Mouse (Mus musculus) forebrain, embryonic 14.5 days (tissue): ENCODE data around the gene Trmt6. TPM values are rescaled to one million over a fixed set of nuclear protein-coding genes. Genes with fewer than 3 reads are reported as not detected.

Source experiments
- ATAC-seq: fragments of 200-750 bp; cut with Nextera tagmentation; 2 replicates; pipeline ENCODE4 v1.8.0; 2017; ENCODE audit warnings: mild to moderate bottlenecking, moderate library complexity
- DNase-seq: peaks from one replicate; pipeline ENCODE4 v3.0.0-alpha.2; 2015; ENCODE audit warnings: low spot score
- H3K27ac ChIP-seq: fragments of 300-500 bp; sonication (generic); 2 replicates; pipeline ENCODE4 v1.5.1; 2014; ENCODE audit warnings: low read depth, mild to moderate bottlenecking, control low read depth, low read length, moderate library complexity
- H3K27me3 ChIP-seq: fragments of 300-500 bp; sonication (generic); replicated peaks from 2 replicates; pipeline ENCODE4 v1.6.1; 2014; ENCODE audit warnings: low read length, control low read depth, mixed read lengths; ENCODE audit not compliant: control insufficient read depth, insufficient read depth
- H3K36me3 ChIP-seq: fragments of 300-500 bp; sonication (generic); 2 replicates; pipeline ENCODE4 v1.6.1; 2014; ENCODE audit warnings: low read length, control low read depth; ENCODE audit not compliant: control insufficient read depth, insufficient read depth
- H3K4me1 ChIP-seq: fragments of 300-500 bp; sonication (generic); 2 replicates; pipeline ENCODE4 v1.6.1; 2014; ENCODE audit warnings: antibody characterized with exemption, low read length, control low read depth; ENCODE audit not compliant: control insufficient read depth, insufficient read depth
- H3K4me2 ChIP-seq: fragments of 300-500 bp; sonication (generic); 2 replicates; pipeline ENCODE4 v1.6.1; 2014; ENCODE audit warnings: mild to moderate bottlenecking, control low read depth, low read length
- H3K4me3 ChIP-seq: fragments of 300-500 bp; sonication (generic); 2 replicates; pipeline ENCODE4 v1.5.1; 2014; ENCODE audit warnings: low read depth, low read length, control low read depth
- H3K9ac ChIP-seq: fragments of 300-500 bp; sonication (generic); 2 replicates; pipeline ENCODE4 v1.6.1; 2014; ENCODE audit warnings: mild to moderate bottlenecking, low read length, control low read depth, moderate library complexity
- H3K9me3 ChIP-seq: fragments of 300-500 bp; sonication (generic); replicated peaks from 2 replicates; pipeline ENCODE4 v1.6.1; 2016; ENCODE audit warnings: low read length, control low read depth, mixed read lengths; ENCODE audit not compliant: control insufficient read depth
- WGBS: fragments of 180-500 bp; shearing (Covaris S2); extraction: QIAGEN DNeasy Blood & Tissue Kit; methylation state at CpG from one replicate; pipeline ENCODE4 v1.1.7; 2014; 5-methylcytosine and 5-hydroxymethylcytosine counted together
- polyA plus RNA-seq: library from polyadenylated mRNA; unstranded; fragments of >200 nt; fragmentation: Nextera tagmentation; extraction: Ambion mirVana; gene quantifications from 2 replicates; pipeline ENCODE4 v1.2.1, GENCODE M21; 2014

Gene Trmt6
- 24.0 and 29.7 TPM in 2 replicates for polyA plus RNA-seq

GRCm38 (mm10) chr2:132815608-132816314 is at the start of gene Trmt6, which contains the start of gene Mcm8:
TSS of gene Trmt6 (minus strand) at chr2:132816055.
TSS of gene Mcm8 (plus strand) at chr2:132816141.
- peak; percentile 100 for ATAC-seq
- Histone ChIP-seq H3K27ac (0 out of 2 replicates have a peak within 1 kb of the TSS, but pooled peaks have one; percentile 33), H3K4me3 (peak within 1 kb of the TSS; percentile 81), H3K36me3 (peaks cover 18% of the 10 kb centered on the region), H3K27me3 (no peaks in the 10 kb centered on the region), H3K9me3 (no peaks in the 10 kb centered on the region), H3K4me2 (peak within 1 kb of the TSS; percentile 71), H3K4me1 (peaks cover 11% of the 10 kb centered on the region; the same call in 1 of the 2 replicates), H3K9ac (peak within 1 kb of the TSS; percentile 72)
- under 1% methylated on average over 58 of the region's 59 CpGs for WGBS
- peak; percentile 99 for DNase-seq

- WGBS: 96% methylated on average over 2 of the region's 2 CpGs
- no peak for DNase-seq
- ATAC-seq: no peak
- no peak overlapping the region for H3K9ac ChIP-seq
- H3K9me3 ChIP-seq: no peaks in the 10 kb centered on the region
- H3K4me2 ChIP-seq: no peak overlapping the region
- H3K27me3 ChIP-seq: no peaks in the 10 kb centered on the region
- no peak overlapping the region for H3K4me3 ChIP-seq
- peaks cover 27% of the 10 kb centered on the region for H3K36me3 ChIP-seq
- H3K4me1 ChIP-seq: no peaks in the 10 kb centered on the region
- no peak overlapping the region for H3K27ac ChIP-seq
Measured at GRCm38 (mm10) chr2:132863325-132863724, 47.5 kb upstream of the Trmt6 start.

GRCm38 (mm10) chr2:132861456-132861855 is 45.6 kb upstream of the Trmt6 start:
- Histone ChIP-seq H3K4me1 (no peaks in the 10 kb centered on the region), H3K27me3 (no peaks in the 10 kb centered on the region), H3K4me3 (no peak overlapping the region), H3K4me2 (no peak overlapping the region), H3K9me3 (no peaks in the 10 kb centered on the region), H3K27ac (no peak overlapping the region), H3K36me3 (peaks cover 20% of the 10 kb centered on the region), H3K9ac (no peak overlapping the region)
- no peak for ATAC-seq
- WGBS: 88% methylated on average over 2 of the region's 2 CpGs
- no peak for DNase-seq

GRCm38 (mm10) chr2:132860435-132860834 is 44.6 kb upstream of the Trmt6 start:
- Histone ChIP-seq H3K27ac (no peak overlapping the region), H3K4me1 (no peaks in the 10 kb centered on the region), H3K27me3 (no peaks in the 10 kb centered on the region), H3K9me3 (no peaks in the 10 kb centered on the region), H3K4me2 (no peak overlapping the region), H3K9ac (no peak overlapping the region), H3K4me3 (no peak overlapping the region), H3K36me3 (peaks cover 13% of the 10 kb centered on the region)
- ATAC-seq: no peak
- no peak for DNase-seq

- H3K4me1 ChIP-seq: no peaks in the 10 kb centered on the region
- no peak for ATAC-seq
- no peak overlapping the region for H3K4me2 ChIP-seq
- H3K9ac ChIP-seq: no peak overlapping the region
- 74% methylated on average over 5 of the region's 5 CpGs for WGBS
- no peaks in the 10 kb centered on the region for H3K9me3 ChIP-seq
- H3K4me3 ChIP-seq: no peak overlapping the region
- H3K27me3 ChIP-seq: no peaks in the 10 kb centered on the region
- H3K27ac ChIP-seq: no peak overlapping the region
- no peak for DNase-seq
- peaks cover 15% of the 10 kb centered on the region for H3K36me3 ChIP-seq
Measured at GRCm38 (mm10) chr2:132856333-132856732, 40.5 kb upstream of the Trmt6 start.

- ATAC-seq (no peak), DNase-seq (no peak)
- H3K4me3 ChIP-seq: no peak overlapping the region
- no peak overlapping the region for H3K27ac ChIP-seq
- H3K4me2 ChIP-seq: no peak overlapping the region
- WGBS: 97% methylated on average over 1 of the region's 1 CpGs
- peaks cover 28% of the 10 kb centered on the region for H3K36me3 ChIP-seq
- H3K9me3 ChIP-seq: no peaks in the 10 kb centered on the region
- H3K27me3 ChIP-seq: no peaks in the 10 kb centered on the region
- no peak overlapping the region for H3K9ac ChIP-seq
- peaks cover 7% of the 10 kb centered on the region for H3K4me1 ChIP-seq
Measured at GRCm38 (mm10) chr2:132853051-132853450, 37.2 kb upstream of the Trmt6 start.

GRCm38 (mm10) chr2:132849141-132849540 is 33.3 kb upstream of the Trmt6 start:
- H3K36me3 ChIP-seq: peaks cover 26% of the 10 kb centered on the region
- no peak overlapping the region for H3K4me3 ChIP-seq
- H3K4me2 ChIP-seq: no peak overlapping the region
- DNase-seq (peak; percentile 52), ATAC-seq (no peak)
- H3K27ac ChIP-seq: no peak overlapping the region
- no peak overlapping the region for H3K9ac ChIP-seq
- 79% methylated on average over 6 of the region's 6 CpGs for WGBS
- peaks cover 14% of the 10 kb centered on the region for H3K4me1 ChIP-seq
- no peaks in the 10 kb centered on the region for H3K9me3 ChIP-seq
- H3K27me3 ChIP-seq: no peaks in the 10 kb centered on the region

- no peaks in the 10 kb centered on the region for H3K27me3 ChIP-seq
- H3K9ac ChIP-seq: no peak overlapping the region; the same call in 1 of the 2 replicates
- H3K4me1 ChIP-seq: peaks cover 14% of the 10 kb centered on the region
- no peak for ATAC-seq
- H3K4me3 ChIP-seq: no peak overlapping the region
- H3K27ac ChIP-seq: no peak overlapping the region
- H3K36me3 ChIP-seq: peaks cover 26% of the 10 kb centered on the region
- DNase-seq: no peak
- H3K4me2 ChIP-seq: peak overlapping the region; percentile 76
- H3K9me3 ChIP-seq: no peaks in the 10 kb centered on the region
- WGBS: 86% methylated on average over 4 of the region's 4 CpGs
Measured at GRCm38 (mm10) chr2:132848361-132848760, 32.5 kb upstream of the Trmt6 start.

GRCm38 (mm10) chr2:132847581-132847980 is 31.7 kb upstream of the Trmt6 start:
- DNase-seq: no peak
- Histone ChIP-seq H3K9me3 (no peaks in the 10 kb centered on the region), H3K36me3 (peaks cover 26% of the 10 kb centered on the region), H3K27me3 (no peaks in the 10 kb centered on the region), H3K4me1 (peaks cover 14% of the 10 kb centered on the region), H3K4me2 (peak overlapping the region; percentile 76), H3K27ac (no peak overlapping the region), H3K4me3 (peak overlapping the region; percentile 87), H3K9ac (peak overlapping the region; percentile 91)
- 40% methylated on average over 7 of the region's 7 CpGs for WGBS
- ATAC-seq: no peak
